Mouse (Mus musculus): ENCODE results near the gene Calm1.

DNA sequence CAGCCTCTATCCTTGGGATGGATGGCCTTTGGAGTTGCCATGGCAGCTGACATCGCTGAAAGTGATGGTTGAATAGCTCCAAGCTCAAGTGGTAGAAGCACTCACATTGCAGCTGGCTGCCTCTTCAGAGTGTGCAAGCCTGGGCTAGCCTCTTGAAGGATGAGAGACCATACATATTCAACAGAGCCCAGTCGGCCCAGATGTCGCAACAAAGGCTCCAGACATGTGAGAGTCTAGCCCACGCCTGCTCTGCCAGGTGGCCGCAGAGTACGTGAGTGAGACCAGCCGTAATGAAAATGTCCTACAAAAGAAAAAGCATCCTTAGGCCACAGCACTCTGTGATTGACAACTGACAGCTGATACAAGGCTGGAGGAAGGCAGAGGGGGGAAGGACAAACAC lies 40.2 kb downstream of the Calm1 start:
- TF ChIP-seq CTCF (IDR thresholded peaks at IDR 0.05) (no peak), EP300 (IDR thresholded peaks at IDR 0.05) (no peak)
